Mouse (Mus musculus): Measurements from ENCODE around the gene Cish.

Gene Cish

DNA sequence AAGGTAGTCTGAATTCAATTTTAAA, at the start of gene Cish:
Gene Cish, plus strand, starts transcription at position 11 of the 25 bp plus-strand sequence.
- DNase-seq (ENCODE audit: low spot score) = no peak

DNA sequence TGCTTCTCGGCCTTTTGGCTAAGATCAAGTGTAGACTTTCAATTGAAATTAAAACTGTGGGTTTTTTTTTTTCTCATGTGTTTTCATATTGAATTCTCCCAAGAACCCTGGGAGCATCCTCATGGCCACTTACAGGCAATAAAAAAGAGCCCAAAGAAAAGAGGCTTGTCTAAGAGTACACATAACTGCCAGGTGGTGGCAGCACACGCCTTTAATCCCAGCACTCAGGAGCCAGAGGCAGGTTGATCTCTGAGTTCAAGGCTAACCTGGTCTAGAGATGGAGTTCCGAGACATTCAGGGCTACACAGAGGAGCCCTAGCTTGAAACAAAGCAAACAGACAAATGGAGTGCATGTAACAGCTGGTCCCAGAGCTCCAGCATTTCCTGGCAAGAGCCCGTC, 49.7 kb upstream of the Cish start:
- no peak for DNase-seq (ENCODE audit: low spot score)

DNA sequence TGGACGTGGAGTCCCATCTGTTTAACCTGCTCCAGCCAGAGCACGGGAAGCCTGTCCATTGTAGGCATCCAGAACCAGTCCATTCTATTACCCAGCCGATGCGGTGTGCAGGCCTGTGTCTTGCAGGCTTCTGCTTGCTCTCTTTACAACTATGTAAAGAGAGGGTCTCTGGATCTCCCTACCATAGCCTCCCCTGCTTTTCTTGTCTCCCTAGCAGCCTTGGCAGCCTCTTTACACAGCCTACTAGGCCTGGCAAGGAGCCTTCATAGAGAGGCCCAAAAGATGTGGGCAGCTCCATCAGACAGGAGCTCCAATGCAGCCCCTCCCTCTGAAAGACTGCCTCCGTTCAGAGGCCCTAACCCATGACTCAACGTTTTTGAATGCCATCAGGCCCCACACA, 46.7 kb upstream of the Cish start:
- DNase-seq (ENCODE audit: low spot score) = no peak

DNA sequence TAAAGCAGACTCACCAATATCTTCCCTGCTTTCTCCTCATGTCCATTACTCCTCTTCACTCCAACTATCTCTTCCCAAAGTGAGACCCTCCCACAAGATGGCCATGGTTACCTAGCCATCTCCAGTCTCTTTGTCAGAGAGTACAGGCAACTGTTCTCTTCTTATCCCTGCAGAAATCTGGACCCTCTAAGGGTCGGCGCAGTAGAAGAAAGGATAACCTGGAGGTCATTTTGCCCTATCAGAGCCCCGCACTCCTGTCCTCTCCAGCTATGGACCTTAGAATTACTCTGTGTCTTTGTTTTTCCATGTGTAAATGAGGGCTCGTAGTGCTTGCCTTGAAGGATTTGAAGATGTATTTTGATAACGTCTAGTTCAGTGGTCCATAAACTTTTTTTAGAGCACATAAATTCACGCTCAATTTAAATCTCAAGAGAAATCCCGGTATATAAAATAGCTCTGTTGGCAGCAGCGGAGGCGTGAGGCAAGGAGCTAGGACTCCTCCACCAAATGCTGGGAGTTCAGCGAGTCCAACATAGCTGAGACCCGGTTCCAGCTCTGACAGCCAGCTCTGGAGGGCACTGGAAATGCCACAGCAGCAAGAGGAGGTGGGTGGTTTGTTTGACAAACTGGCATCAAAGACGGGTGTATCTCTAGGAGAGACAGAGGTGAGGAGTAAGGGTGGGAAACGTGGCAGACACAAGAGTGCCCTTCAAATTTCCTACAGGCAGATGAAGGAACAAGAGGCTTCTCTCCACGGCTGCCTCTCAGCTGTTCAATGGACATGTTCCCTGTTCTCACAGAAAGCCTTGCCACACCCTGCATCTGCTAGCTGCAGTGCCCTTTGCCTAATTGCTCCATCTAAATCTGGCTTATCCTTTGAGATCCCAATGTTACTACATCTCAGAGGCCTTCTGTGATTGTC, 45.1 kb upstream of the Cish start:
- DNase-seq (ENCODE audit: low spot score) = no peak

DNA sequence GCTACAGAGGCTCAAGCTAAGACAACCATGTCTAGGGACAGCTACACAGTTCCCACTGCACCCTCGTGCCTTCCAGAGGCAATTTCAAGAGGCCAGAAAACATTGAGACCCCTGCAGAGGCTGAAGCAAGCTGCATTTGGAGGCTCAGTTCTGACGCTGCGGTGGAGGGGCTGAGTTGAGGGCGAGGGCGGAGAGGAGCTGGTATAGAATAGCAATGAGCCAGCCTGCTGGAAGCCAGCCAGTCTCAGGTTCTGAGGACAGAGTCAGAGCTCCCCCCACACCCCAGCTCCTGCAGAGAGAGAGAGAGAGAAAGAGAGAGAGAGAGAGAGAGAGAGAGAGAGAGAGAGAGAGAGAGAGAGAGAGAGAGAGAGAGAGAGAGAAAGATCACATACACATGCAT, 43.7 kb upstream of the Cish start:
- DNase-seq (ENCODE audit: low spot score) = no peak

DNA sequence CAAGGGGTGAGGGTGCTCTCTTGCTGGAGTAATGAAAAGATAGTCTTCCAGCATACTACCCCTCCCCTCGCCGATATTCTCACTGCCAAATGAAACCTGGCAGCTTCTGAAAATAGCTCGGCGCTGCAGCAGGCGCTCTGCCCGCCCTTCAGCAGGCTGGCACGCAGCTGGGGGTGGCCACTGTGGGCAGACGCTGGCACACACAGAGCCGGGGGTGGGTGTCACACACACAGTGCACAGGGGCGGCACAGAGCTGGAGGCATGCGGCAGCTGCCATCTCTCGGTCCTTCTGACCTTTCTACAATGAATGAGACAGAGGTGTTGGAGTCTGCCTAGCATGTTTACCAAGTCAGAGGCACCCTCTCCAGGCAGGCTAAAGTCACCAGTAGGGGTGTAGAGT, 41.4 kb upstream of the Cish start:
- DNase-seq (ENCODE audit: low spot score) = no peak

DNA sequence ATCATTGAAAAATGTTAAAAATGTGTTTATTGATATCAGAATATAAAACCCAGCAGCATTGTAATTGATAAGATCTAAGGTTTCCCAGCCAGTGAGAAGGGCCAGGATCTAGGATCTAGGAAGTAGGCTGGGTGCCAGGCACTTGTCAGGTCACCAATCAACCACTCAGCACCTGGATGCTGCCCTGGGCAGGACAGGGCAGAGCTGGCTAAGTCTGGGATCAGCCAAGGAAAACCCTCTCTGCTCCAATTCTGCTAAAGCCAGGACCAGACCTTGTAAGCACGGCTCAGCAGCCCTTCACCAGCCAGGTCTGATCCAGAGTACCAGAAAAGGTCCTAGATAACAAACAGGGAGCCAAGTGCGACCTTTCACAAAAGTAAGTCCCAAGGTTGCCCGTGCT, 40.9 kb upstream of the Cish start:
- no peak for DNase-seq (ENCODE audit: low spot score)

DNA sequence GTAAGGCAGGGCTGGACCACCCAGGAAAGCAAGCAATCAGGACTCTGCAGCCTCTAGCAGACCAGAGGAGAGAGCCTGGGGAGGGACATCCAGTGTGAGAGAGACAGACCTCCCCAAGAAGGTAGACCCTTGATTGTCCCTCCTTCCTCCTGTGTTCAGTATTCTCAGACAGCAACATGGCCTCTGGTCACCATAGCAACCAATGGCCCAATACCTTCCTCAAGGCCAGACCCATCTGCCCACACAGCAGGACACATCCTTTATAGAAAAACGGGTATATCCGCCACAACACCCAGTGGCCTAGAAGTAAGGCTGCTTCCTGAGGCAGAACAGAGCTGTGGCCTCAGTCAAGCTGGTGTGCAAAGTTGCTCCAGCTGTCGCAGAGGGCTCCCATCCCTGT, 40.2 kb upstream of the Cish start:
- DNase-seq (ENCODE audit: low spot score) = no peak

DNA sequence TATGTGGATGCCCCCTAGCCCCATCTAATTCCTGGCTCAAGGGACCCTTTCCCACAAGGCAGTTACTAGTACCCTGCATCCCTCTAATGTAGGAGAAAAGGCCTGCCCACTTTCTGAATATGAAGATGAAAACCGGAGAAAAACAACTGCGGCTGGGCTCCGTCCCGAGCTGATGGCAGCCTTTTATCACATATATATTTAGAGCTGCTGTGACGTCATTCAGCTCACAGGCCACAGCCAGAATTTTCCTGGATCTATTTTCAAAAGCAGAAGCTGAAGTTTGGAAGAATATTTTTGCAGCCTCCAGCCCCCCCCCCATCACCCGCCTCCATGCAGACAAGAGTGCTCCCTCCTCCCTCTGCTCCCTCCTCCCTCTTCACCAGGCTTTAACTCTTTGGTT, 36.3 kb upstream of the Cish start:
- DNase-seq (ENCODE audit: low spot score) = no peak

DNA sequence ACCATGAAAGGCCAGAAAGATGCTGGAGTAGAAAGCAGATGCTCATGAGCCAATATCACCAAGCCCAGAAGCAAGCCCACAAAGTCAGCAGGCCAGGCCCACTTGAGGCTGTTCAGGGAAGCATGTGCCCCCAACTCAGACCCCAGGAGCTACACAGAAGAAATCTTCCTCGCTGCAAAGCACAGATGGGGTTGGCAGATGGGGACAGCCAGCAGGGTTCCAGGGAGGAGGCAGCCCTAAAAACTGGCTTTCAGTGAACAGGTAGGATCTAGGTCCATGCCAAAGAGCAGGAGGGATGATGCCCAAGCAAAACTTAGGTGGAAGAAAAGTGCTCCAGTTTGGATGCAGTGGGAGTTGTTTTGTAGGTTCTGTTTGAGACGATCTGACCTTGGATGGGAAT, 35.4 kb upstream of the Cish start:
- DNase-seq (ENCODE audit: low spot score) = no peak

DNA sequence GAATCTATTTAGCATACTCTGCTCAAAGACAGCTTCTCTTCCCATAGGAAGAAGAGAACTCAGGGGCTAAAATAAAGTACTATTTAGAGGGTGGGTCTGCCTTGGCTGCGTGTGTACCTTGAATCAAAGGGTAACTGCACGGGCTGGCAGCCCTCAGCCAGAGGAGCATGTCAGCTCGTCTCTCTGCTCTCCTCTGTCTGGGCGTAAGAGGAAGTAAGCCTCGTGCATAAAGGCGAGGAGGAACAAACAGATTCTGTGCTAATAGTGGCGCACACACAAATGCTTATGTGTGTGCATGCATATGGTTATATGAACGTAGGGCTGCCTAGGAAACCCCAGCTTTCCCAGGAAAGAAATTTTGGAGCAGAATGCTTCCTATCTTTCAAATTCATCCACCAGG, 35.0 kb upstream of the Cish start:
- no peak for DNase-seq (ENCODE audit: low spot score)

DNA sequence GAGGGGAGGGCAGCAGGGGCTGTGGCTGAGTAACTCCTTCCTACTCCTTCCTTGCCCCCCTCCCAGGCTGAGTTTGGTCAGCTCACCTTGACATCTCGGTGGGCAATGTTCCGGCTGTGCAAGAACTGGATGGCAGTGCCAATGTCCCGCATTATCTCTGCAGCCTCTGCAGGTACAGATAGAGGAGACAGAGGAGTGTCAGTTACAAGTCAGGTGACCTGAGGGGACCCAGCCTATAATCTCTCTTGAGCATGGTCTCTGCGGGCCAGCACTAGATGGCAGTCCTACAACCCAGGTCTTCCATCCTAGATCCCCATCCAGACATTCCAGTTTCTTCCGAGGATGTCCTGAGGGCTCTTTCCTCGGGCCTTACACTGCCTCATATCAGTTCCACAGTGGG, 34.0 kb upstream of the Cish start:
- no peak for DNase-seq (ENCODE audit: low spot score)

DNA sequence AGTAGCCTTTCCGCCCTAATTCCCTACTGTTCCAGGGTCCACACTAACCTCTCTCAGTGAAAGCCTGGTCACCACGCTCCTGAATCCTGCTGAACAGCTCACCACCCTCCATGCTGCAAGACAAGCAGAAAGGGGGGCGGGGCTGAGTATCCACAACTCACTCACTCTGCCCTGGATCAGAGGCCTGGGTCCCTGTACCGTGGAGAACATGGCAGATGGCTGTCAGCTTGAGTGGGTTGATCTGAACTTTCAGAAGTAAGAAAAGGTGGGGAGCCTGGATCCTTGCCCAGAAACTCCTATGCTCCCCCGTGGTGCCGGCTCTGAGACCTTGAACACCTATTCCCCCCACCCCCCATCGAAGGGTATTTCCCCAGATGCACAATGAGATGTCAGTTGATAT, 33.5 kb upstream of the Cish start:
- no peak for DNase-seq (ENCODE audit: low spot score)

DNA sequence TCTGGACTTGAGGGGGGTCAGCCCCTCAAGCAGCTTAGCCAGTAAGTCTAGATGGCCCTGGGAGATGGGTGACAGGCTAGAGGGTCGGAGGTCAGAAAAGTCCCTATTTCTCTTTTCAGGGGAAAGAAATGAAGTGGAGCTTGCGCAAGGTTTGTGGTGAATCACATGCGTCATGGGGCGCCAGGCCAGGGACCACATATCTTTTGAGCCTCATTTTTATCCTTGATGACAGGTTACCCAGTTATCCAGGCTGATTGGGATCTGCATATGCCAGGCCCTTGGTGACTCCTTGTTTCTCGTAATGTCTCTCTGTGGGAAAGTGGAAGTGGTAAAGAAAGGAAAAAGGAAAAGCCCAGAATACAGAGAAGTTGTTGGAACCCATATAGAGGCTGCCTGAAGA, 31.9 kb upstream of the Cish start:
- DNase-seq (ENCODE audit: low spot score) = no peak

DNA sequence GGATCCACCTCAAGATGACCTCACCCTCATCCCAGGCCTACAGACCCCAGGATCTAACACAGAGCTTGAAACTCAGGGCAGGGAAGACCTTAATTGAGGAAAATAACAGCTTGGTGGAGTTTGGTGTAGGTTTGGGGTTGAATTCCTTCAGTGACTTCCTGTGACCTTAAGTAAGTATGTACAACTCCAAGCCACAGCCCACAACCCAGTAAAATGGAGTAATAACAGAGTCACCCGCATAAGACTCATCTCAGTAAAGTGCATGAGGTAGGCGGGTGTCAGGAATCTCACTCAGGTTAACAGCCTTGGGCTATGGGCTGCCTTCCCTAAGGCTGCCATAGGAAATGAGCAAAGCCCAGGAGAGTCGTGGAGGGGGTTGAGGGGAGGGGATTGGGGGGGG, 31.1 kb upstream of the Cish start:
- DNase-seq (ENCODE audit: low spot score) = no peak

DNA sequence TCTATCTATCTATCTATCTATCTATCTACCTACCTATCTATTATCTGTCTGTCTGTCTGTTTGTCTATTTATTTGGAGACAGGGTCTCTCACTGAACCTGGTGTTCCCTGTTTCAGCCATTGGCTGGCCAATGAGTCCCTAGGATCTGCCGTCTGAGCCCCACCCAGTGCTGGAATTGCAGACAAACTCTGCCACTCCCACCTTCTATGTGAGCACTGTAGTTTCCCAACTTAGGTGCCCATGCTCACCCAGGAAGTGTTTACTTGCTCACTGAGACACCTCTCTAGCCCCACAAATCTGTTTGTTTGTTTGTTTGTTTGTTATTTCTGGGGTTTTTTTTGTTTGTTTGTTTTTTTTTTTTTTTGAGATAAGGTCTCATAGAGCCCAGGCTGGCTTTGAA, 28.8 kb upstream of the Cish start:
- DNase-seq (ENCODE audit: low spot score) = no peak

DNA sequence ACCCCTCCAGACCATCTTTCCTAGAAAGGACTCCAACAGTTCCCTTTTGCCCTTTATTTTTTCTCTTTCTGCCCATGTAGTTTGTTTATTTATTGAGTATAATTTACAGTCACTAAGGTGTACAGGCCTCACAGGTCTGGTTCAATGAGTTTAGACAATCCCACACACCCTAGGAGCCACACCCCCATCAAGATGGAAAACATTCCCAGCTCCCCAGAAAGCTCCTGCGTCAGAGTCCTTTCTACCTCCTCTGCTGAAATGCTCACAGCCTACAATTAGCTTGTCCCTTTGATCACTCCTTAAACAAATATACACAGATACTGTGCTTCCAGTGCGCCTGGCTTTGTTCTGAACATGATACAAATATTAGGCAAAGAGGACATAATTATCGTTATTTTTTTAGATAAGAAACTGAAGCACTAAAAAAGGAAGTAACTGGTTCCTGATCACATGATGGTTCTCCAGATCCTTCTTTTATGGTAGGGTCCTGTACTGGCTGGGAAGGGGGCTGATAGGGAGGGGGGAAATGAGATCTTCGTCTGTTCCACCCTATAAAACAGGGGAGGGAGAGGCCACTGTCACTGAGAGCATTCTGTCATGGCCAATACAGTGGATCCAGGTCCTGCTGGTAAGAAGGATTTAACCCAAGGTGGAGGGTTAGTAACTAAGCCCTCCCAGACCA, 28.0 kb upstream of the Cish start:
- no peak for DNase-seq (ENCODE audit: low spot score)

DNA sequence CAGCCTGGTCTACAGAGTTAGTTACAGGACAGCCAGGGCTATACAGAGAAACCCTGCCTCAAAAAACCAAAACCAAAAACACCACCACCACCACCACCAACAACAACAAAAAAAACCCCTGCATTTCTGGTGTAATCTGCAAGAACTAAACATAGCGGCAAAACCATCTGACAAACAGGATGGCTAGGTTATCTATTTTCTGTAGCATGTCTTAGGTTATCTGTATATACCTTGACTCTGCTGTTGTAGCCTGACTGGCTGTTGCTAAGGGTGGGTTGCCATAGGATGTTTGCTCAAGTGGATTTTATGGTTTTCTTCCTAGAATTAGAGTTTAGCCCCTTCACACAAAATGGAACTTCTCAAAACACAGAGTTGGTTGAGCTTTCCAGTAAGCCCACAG, 26.1 kb upstream of the Cish start:
- no peak for DNase-seq (ENCODE audit: low spot score)

DNA sequence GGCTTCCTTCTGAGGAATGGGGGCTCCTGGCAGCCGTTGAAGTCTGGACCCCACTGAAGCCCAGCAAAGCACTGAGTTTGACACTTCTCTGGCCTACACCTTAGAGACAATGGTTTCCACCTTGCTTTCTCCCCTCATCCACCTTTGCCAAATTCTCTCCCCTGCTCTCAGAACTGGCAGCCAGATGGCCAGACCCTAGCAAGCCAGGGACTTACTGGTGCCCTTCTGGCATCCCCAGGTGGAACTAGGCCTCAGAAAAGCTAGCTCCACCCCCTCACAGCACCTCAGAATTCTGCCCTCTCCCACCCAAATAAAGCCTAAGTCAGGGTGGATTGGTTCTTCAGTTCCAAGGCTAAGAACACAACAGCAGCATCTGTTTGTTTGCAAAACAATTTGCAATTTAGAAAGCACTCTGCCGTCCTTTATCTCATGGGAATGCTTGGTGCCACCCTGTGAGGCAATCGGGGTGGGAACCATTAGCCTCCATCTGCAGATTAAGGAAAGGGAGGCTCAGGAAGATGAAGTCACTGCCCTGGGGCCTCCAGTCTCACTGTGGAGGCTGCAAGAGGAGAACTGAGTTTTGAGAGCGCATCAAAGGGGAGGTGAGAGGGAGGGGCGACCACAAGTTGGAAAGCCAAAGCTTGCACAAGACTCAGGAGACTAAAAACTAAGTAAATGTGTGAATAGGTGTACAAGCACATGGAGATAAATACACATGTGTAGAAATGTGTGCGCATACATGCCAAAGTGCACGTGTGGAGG, 24.5 kb upstream of the Cish start:
- no peak for DNase-seq (ENCODE audit: low spot score)

DNA sequence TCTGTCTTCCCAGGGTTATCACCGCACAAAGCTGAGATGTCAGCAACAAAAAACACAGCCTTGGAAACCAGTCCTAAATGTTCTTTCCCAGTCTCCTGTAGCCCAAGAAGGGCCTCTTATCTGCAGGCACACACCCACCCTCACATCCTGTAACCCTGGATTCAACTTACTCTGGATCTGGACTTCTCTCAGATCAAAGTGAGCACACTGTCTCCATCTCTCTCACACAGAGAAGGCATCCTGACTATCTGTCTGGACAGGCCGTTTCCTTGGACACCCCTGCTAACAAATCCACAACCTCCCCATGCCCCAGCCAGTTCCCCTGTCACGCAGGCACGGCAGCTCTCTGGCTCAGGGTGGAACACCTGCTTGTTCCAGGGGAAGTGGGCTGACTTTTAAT, 23.5 kb upstream of the Cish start:
- no peak for DNase-seq (ENCODE audit: low spot score)

DNA sequence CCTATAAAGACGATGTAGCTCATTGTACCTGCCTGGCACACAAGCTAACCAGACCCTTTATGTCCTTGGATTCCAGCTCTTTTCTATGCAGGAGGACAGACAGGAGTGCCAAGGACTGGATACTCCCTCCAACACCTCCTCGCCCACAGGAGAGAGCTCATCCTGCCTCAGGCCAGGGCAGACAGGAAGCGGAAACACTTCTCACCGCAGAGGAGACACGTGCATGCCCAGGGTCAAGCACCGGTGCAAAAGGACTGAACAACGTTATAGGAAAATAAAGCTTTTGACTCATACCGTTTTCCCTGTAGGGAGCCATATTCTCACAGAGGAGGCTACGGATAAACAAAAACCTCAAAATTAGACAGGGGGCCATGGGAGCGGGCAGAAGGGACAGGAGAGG, 22.6 kb upstream of the Cish start:
- DNase-seq (ENCODE audit: low spot score) = no peak

DNA sequence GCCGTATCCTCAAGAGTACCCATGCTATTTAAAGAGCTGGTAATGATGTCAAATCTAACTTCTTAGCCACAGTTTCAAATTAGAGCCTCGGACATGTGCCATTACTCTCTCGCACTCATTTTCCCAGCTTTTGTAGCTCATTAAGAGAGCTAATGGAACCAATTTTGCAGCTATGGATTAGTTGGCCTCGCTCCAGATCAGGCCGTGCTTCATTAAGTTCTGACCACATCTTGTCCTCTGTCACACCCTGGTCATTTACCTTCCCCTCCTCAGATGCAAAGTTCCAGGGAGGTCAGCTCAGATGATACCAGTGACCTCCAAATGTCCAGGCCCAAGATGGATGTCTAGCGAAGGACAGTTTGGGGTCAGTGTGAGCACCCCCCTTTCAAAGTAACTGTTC, 21.1 kb upstream of the Cish start:
- DNase-seq (ENCODE audit: low spot score) = no peak

DNA sequence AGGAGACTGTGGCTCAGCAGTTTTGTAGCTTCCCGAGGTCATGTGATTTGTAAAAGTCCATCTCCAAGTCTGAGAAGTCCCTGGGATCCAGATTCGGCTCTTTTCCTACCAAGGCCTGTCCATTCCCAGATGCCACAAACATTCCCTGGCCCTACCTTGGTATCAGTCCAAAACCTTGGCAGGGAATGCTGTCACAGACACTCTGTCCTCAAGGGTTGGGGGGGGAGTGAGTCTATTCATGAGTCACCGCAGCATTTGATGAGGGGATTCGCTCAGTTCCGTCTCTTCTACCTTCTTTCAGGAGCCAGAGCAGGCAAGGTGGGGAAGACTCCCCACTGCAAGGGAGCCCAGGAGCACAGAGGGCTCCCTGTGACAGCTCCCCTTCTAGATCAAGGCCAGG, 20.1 kb upstream of the Cish start:
- no peak for DNase-seq (ENCODE audit: low spot score)

DNA sequence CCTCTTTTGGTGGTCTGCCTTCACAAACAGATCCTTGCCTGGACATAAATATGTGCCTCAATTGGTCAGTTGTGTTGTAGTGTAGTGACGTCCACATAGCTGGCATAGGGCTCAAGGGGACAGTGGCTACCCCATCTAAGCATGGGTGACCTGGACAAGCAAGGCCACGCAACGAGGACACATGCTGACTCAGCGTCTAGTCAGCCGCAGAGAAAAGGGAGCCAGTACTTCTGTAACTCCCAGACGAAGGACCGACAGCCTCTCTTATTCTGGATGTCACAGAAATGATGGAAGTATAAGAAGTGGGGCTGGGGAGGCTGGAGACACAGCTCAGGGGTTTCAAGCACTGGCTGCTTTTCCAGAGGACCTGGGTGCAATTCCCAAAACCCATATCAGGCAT, 18.2 kb upstream of the Cish start:
- DNase-seq (ENCODE audit: low spot score) = no peak
